Mouse (Mus musculus) G1E-ER4 (cell line): ENCODE results near the gene Chrne. TPM values are rescaled to one million over a fixed set of nuclear protein-coding genes. Genes with fewer than 3 reads are reported as not detected.
A peak's percentile ranks its signal among the peaks of the same experiment; 100 is the strongest.

Source experiments
- GATA1 ChIP-seq: IDR thresholded peaks from one replicate; pipeline ENCODE4 v1.8.0; 2012; ENCODE audit warnings: low read length, inconsistent platforms
- polyA plus RNA-seq: library from polyadenylated mRNA; stranded (reverse); fragments of >175 nt; gene quantifications from 2 replicates; pipeline ENCODE4 v1.2.3, GENCODE M21; 2012

Chrne gene
- polyA plus RNA-seq, 1 experiment, result not detected

DNA sequence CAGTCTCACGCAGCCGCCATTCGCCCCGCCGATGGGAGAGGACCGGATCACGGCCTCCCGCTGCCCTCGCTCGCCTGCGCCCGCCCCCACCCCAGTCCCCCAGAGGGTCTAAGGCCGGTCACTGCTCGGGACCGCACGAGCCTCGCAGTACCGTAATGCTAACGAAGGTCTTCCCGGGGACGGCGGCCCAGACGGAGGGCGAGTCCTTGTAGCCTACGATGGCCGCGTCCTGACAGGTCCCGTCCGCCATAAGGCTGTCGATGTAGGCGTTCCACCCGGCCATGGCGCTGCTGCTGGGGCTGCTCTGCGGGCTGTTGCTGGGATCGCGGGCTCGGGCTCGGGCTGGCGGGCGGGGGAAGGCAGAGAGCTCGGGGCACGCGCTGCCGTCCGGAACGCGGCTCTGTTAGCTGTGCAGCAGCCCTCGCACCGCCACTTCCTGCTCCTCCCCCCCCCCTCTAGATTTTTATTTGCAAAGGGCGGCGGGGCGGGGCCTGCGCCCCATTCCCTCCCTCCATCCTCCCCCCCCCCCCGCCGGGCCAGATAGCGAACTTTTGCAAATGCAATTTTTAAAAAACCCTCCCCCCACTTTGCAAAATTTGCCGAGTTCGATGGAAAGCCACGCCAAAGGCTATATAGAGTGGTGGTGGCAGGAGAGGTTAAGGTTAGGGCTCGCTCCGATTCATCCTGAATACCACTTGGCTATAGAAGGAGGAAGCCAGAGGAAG, 35.3 kb upstream of the Chrne start, which contains the start of gene Pfn1:
Gene Pfn1 (minus strand): TSS at position 447 of the 725 bp plus-strand sequence.
- no peak for TF ChIP-seq GATA1

DNA sequence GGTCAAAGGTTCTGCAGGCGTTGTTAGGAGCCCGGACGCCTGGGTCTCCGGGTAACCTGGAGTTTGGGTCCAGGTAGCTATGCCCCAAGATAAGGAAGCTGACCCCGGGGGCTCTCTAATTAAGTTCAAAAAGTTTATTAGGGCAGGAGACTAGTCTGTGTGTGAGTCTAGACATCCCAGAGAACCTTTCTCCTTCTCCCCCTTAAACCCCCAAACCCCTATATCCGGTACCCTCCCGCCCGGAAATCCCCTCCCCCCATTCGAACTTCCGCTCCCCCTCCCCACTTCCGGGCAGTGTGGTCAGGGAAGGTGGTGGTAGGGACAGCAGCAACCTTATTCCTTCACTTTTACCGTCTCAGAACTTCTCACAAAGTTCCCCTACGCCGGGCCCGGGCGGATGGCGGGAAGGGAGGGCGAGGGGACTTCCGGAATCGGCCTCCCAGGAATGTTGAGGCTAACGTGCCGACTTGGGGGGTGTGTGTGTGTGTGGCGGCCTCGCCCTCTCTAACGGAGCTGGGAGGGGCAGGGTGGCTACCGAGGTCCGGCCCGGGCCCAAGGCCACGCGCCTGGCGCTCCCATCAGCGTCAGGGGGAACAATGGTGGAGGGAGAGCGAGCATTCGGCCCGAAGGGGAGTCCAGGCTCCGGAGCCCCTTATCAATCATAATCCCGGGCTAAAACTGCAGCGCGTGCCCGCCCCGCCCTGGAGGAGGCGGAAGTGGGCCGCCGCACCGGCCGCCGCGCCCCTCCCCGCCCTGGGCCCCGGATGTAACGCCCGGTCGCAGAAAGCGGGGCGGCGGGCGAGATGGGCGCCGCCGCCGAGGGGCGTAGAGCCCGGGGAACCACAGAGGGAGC, 34.6 kb upstream of the Chrne start:
- TF ChIP-seq GATA1, result no peak

DNA sequence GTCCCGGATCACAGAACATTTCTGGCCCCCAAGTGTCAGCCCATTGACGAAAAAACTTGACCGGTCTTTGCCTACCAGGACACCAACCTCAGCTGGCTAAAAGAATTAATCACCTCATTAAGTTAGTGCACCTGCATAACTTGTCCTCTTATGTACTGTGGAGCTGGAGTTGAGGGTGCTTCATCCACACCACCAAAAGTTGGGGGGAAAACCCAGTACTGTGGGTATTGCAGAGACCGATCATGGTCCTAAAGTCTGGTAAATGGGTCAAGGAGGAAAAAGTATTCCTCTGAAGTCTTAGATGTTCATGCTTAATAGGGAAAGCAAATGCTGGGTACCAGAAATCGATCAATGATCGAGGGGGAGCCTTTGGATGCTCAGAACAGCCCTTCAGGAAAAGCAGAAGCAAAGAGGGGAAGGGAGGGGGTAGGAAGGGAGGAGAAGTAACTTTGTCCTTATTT, 33.9 kb upstream of the Chrne start:
- no peak for TF ChIP-seq GATA1

DNA sequence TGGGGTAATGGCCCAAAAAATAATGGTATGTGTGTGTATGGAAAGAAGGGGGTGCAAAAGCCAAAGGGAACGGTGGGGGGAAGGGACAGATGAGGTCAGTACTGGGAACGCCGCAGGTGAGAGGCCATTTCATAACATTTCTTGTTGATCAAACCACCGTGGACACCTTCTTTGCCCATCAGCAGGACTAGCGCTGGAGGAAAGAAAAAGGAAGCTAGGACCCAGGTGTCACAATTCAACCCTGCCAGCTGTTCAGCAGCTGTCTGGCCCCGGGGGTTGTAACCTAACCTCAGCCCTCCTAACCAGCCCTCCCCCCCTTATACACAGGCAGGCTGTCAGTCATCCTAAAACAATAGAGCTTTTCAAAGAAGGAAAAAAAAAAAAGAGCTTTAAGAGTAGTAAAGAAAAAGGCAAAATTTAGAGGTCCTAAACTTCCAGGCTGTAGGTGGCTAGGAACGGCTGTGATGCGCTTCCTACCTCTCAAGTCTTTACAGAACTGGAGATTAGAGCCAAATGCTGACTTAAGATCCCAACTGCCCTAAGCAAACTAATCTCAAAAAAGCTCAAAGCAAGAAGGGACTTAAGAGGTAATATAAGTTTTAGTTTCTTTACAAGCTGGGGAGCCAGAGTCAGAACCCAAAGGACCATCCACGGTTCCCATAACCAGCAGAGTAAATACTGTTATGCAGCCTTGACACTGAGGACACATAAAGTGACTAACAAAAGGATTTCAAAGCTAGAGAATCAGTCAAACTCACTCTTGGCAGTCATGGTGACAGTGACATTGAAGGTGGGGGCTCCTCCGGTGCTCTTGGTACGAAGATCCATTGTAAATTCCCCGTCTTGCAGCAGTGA, 33.2 kb upstream of the Chrne start:
- no peak for TF ChIP-seq GATA1

DNA sequence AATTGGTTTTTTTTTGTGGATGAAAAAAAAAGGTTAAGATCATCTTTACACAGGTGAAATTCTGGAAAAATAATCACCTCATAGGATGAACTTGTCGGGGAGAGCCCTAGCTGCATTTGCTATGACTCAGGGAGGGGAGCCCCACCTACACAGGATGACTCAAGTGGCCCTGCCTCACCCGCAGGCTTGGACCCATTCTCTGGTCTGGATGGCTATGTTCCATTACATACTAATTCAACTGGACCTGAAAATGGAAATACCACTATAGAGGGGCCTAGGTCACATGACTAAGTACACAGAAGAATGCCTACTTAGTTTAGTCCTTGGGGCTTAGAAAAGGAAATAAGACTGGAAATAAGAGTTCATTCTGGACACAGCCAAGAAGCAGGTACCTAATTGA, 32.4 kb upstream of the Chrne start:
- no peak for TF ChIP-seq GATA1

DNA sequence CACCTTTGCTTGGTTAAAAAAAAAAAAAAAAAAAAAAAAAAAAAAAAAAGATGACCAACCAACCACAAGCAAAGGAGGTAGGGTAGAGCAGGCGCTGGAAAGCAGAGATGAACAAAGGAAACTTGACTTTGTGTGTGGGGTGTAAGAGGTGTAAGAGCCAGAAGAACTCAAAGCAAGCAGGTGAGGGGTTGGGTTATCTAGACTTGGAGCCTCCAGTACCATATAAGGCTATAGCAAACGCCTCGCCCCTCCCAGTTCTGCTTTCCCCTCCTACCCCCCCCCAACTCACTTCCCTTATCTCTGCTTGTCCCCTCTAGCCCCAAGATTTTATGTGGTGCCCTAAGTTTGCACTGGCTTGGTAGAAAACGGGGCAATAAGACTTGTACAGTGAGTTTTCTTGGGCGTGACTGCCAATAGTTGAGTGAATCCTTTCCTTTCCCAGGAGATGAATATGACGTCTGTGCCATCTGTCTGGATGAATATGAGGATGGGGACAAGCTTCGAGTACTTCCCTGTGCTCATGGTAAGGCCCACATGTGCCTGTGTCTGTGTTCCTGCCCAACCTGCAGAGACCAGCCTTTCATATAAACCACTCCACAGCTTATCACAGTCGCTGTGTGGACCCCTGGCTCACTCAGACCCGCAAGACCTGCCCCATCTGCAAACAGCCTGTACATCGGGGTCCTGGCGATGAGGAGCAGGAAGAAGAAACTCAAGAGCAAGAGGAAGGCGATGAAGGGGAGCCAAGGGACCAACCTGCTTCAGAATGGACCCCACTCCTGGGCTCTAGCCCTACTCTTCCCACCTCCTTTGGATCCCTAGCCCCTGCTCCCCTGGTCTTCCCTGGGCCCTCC, 31.5 kb upstream of the Chrne start:
- TF ChIP-seq GATA1, result no peak

DNA sequence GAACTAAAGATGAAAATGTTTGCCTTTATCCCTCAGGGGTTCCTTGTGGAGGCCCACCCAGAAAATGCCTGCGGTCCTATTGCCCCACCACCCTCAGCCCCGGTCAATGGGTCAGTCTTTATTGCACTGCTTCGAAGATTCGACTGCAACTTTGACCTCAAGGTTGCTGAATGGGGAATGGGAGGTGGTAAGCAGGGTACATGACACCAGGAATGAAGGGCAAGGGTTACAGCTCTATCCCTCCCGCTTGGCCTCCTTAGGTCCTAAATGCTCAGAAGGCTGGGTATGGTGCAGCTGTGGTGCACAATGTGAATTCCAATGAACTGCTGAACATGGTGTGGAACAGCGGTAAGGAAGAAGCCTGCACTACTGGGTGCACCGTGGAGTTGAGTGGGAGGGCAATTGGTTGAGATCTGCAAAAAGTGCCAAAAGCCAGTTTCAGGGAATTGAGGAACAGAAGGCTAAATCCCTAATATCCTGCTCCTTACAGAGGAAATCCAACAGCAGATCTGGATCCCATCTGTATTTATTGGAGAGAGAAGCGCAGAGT, 30.2 kb upstream of the Chrne start:
- no peak for TF ChIP-seq GATA1

DNA sequence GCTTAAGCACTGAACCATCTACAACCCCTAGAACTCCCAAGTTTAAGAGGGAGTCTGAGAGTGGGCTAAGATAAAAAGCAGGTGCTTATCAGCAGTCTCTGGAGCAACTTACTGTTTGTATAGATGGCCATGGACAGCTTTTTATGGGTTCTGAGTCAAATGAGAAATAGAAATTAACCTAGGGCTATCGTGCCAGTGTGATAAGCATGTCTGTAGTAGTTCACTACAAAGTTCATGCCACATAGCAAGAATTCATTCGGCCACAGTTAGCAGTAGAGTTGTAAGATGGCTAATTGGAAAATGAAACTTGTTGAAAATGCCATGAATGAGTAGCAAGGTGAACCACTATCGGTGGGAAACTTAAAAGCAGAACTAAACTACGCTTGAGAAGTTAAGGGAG, 29.5 kb upstream of the Chrne start:
- peak; percentile 81 for TF ChIP-seq GATA1

DNA sequence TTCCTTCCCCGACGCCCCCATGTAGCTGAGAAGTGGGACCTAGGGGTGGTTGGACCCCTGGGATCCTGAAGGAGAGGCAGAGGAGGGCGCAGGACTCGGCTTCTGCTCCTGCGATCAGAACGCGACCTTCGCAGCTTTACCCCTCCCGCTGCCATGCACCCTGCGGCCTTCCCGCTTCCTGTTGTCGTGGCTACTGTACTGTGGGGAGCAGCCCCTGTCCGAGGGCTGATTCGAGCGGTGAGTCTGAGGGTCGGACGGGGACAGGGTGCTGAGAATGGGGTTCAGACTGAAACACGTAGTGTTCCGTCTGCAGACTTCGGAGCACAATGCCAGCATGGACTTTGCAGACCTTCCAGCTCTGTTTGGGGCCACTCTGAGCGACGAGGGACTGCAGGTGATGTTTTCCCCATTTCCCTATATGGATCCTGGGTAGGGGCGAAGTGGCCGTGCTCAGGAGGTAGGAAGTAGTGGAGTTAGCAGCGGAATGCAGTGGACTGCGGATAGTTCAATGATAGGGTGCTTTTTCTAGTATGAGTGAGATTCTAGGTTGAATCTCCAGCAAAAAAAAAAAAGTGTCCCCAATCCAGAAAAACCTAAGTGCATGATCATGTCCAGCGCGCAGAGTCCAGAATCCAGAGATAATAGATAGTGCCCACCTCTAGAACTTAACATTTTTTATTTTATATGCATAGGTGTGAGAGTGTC, 28.9 kb upstream of the Chrne start:
- no peak for TF ChIP-seq GATA1

DNA sequence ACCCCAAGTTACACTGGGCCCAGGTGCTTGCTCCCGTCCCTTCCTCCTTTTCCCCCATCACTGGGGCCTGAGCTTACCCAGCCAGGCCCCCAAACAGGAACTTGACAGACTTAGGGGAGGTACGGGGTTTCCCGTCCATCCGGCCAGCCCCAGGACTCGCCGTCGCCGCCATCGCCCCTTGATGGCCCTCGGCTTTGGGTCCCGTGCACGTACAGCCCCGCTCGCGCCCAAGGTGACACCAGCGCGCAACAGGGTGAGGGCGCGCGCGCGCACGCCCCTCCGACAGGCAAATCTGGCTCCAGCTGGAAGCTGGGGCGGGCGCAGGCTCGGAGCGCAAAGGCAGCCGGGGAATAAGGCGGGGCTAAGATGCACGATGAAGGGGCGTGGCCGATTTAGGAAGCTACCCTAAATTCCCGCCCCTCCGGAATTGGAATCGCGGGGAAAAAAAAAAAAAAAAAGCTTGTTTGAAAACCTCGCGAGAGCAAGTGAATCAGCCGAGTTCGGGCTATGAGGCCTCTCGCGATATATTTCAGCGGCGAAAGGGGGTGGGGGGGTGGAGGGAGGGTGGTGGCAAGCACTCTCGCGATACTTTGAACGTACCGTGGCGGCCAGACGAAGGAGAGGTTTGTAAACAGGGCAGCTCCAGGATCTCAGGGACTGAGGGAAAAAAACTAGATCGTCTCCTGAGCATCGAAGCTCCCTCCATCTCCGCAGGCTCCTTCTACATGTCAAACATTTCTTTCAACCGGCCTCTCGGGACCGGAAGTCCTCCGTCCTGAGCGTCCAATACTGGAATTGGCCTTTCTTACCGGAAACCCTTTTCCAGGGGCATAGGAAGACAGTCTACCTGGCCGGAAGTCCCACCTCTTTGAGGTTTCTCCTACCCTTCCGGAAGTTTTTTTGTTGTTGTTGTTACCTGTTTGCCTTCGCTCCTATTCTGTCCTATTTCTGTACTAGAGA, 28.0 kb upstream of the Chrne start, which contains the start of the genes Rnf167 and Slc25a11:
Gene Rnf167 (plus strand): TSS at position 545 of the 960 bp plus-strand sequence.
Gene Slc25a11 (minus strand): TSS at position 789 of the 960 bp plus-strand sequence.
- TF ChIP-seq GATA1, result no peak

DNA sequence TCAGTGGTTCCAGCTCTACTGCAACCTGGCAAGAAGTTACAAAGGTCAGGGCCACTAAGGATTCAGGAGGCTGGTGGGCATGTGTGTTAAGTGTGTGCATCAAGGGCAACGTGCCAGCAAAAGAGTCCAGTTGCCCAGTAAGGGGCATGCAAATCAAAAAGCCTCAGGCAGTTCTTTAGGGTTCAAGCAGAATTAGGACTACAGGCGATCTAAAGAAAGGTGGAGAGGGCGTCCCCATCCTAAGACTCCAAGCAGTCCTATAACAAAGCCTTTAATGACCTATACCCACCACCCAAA, 27.2 kb upstream of the Chrne start:
- no peak for TF ChIP-seq GATA1

DNA sequence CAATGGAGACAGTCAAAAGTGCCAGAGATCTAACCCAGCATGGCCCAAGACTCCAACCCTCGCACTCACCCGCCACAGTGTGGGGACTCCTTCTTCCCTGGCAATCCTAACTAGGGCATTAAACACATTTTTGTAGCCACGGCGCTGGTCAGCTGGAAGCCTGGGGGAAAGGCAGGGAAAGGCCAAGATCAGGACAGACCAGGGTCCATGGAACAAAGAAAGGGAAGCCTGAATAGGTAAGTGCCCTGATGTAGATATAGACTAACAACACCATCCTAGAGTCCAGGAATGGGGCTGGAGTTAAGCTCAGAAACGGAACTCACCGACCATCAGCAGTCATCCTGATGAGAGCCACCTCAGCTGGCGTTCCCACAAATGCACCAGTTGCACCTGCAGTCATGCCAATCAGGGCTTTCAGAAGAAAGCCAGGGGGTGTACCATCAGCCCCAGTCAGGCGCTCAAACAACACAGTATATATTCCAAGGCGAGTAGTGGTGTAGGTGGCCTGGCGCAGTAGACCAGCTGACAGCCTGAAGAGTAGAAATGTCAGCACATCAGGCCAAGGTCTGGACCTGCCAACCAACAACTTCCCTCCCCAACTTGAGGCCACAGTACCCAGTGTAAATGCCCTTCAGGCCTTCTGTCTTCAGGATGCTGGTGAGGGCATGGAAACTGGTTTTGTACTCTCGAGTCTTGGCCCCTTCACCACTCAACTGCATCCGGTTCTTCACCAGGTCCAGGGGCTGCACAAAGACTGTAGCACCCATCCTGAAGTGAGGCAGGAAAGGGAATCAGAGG, 26.6 kb upstream of the Chrne start:
- no peak for TF ChIP-seq GATA1
